Mouse (Mus musculus): ENCODE measurements at regions not wholly inside any gene's neighbourhood (a gene's known extent, or its start where the extent isn't known, plus 50 kb on each side); places are given as distances from the start of the nearest gene placed in this dataset.

- TF ChIP-seq CTCF (IDR thresholded peaks at IDR 0.05; ENCODE audit: low read depth): no peak
- no peak for TF ChIP-seq EP300 (IDR thresholded peaks at IDR 0.05; ENCODE audit: low read depth)
Measured at GRCm38 (mm10) chr16:63011151-63011734, 157.1 kb downstream of the Pros1 start.

All from liver, postnatal 0 days (tissue).